Mouse (Mus musculus) G1E (cell line): ENCODE data around the gene Zfp853.

Experiments
- CTCF ChIP-seq: IDR thresholded peaks from 2 replicates; pipeline ENCODE4 v1.5.1; 2012; ENCODE audit warnings: low read depth, low read length, inconsistent platforms, mixed read lengths
- GATA1 ChIP-seq: IDR thresholded peaks from 2 replicates; pipeline ENCODE4 v1.6.1; 2012; ENCODE audit warnings: borderline replicate concordance, low read length, inconsistent platforms, mixed read lengths
- POLR2AphosphoS5 ChIP-seq: IDR thresholded peaks from 2 replicates; pipeline ENCODE4 v1.6.1; 2012; ENCODE audit warnings: low read depth, low read length, inconsistent platforms; ENCODE audit not compliant: insufficient replicate concordance
- TAL1 ChIP-seq: conservative IDR thresholded peaks from 2 replicates; pipeline ENCODE4 v1.6.1; 2012; ENCODE audit warnings: low read depth, low read length, inconsistent platforms, mixed read lengths

DNA sequence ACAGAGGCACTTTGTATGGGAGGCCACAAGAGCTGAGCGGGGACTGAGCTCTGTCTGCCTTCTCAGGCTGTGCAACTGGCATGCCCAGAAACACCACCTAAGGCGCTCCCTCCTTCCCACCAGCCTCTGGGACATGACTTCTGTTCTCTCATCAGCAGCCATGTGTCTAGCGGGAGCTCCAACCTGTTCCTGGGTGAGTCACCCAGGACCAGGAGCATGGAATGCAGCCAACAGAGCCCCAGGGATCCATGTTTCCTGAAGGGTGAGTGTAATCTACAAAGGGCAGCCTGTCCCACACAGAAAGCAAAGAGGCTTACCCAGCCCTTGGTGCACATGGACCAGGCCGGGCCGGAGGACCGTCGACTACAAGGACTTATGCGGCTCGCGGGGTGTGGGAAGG, 28.7 kb downstream of the Zfp853 start:
- TF ChIP-seq CTCF (no peak), GATA1 (no peak), POLR2AphosphoS5 (no peak), TAL1 (no peak)
